Mouse (Mus musculus): ENCODE data around the gene Isg20l2. TPM values are rescaled to one million over a fixed set of nuclear protein-coding genes. Genes with fewer than 3 reads are reported as not detected.
A peak's percentile ranks its signal among the peaks of the same experiment; 100 is the strongest.

Isg20l2 gene
- polyA plus RNA-seq, 1 experiment: 14.3 TPM

GRCm38 (mm10) chr3:87935201-87935600 lies 5.1 kb downstream of the Isg20l2 start:
- no peak for DNase-seq (ENCODE audit: low read depth in 1 of 2, low spot score in 2 of 2)
- H3K36me3 ChIP-seq (ENCODE audit: control insufficient read depth, insufficient read depth, low read length): peaks cover 32% of the 10 kb centered on the region
- 90% methylated on average over 4 of the region's 4 CpGs for WGBS

GRCm38 (mm10) chr3:87935776-87936175 lies 5.7 kb downstream of the Isg20l2 start:
- Histone ChIP-seq H3K27ac (ENCODE audit: insufficient read depth, low read length) (no peak overlapping the region), H3K36me3 (ENCODE audit: control insufficient read depth, insufficient read depth, low read length) (peaks cover 35% of the 10 kb centered on the region)
- WGBS: 99% methylated on average over 2 of the region's 2 CpGs

More at GRCm38 (mm10) chr3:87935201-87935600, 5.1 kb downstream of the Isg20l2 start:
- H3K27ac ChIP-seq (ENCODE audit: insufficient read depth, low read length): no peak overlapping the region
- TF ChIP-seq POLR2A (IDR thresholded peaks at IDR 0.05; ENCODE audit: low read depth, low read length) (no peak), CTCF (IDR thresholded peaks at IDR 0.05; ENCODE audit: extremely low read depth, insufficient read depth, insufficient read length, insufficient replicate concordance) (no peak)
- H3K4me3 ChIP-seq (ENCODE audit: extremely low read depth, insufficient read depth, insufficient read length): no peak overlapping the region
- peaks cover 6% of the 10 kb centered on the region; the same call in 1 of the 2 replicates for H3K4me1 ChIP-seq (ENCODE audit: control insufficient read depth, insufficient read depth, insufficient read length)
- no peaks in the 10 kb centered on the region for H3K27me3 ChIP-seq (ENCODE audit: control insufficient read depth, insufficient read depth, low read length)

DNA sequence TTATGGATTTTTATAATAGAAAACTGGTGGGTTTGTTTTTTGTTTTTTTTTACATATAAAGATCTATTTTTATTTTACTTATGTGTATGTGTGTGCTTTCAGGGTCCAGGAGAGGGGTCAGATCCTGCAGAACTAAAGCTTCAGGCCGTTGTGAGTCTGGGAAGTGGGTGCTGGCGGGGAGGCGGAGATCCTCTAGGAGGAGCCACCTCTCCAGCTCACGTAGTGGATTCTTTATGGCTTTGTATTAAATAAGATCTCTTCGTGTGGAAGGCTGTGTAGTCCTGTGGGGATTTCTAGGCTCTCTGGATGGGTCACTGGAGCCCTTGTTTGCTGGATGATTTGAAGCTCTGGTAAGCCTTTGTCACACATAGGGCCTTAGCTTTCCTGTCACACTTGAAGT lies 10.5 kb downstream of the Isg20l2 start:
- H3K4me1 ChIP-seq (ENCODE audit: control insufficient read depth, insufficient read depth, insufficient read length): no peaks in the 10 kb centered on the region
- DNase-seq (ENCODE audit: low read depth in 1 of 2, low spot score in 2 of 2): no peak
- no peak overlapping the region for H3K27ac ChIP-seq (ENCODE audit: insufficient read depth, low read length)
- no peak overlapping the region for H3K4me3 ChIP-seq (ENCODE audit: extremely low read depth, insufficient read depth, insufficient read length)
- H3K36me3 ChIP-seq (ENCODE audit: control insufficient read depth, insufficient read depth, low read length): peaks cover 31% of the 10 kb centered on the region
- TF ChIP-seq CTCF (IDR thresholded peaks at IDR 0.05; ENCODE audit: extremely low read depth, insufficient read depth, insufficient read length, insufficient replicate concordance): no peak
- no peak for TF ChIP-seq POLR2A (IDR thresholded peaks at IDR 0.05; ENCODE audit: low read depth, low read length)
- 89% methylated on average over 5 of the region's 5 CpGs for WGBS
- H3K27me3 ChIP-seq (ENCODE audit: control insufficient read depth, insufficient read depth, low read length): no peaks in the 10 kb centered on the region

More at GRCm38 (mm10) chr3:87935776-87936175, 5.7 kb downstream of the Isg20l2 start:
- no peaks in the 10 kb centered on the region for H3K27me3 ChIP-seq (ENCODE audit: control insufficient read depth, insufficient read depth, low read length)
- DNase-seq (ENCODE audit: low read depth in 1 of 2, low spot score in 2 of 2): peak in 1 of 2 experiments; percentile 50
- H3K4me1 ChIP-seq (ENCODE audit: control insufficient read depth, insufficient read depth, insufficient read length): peaks cover 6% of the 10 kb centered on the region; the same call in 1 of the 2 replicates
- no peak overlapping the region for H3K4me3 ChIP-seq (ENCODE audit: extremely low read depth, insufficient read depth, insufficient read length)
- TF ChIP-seq POLR2A (IDR thresholded peaks at IDR 0.05; ENCODE audit: low read depth, low read length): no peak
- peak; percentile 82; the same call in 1 of the 2 replicates for TF ChIP-seq CTCF (IDR thresholded peaks at IDR 0.05; ENCODE audit: extremely low read depth, insufficient read depth, insufficient read length, insufficient replicate concordance)

- WGBS: 94% methylated on average over 2 of the region's 2 CpGs
- Histone ChIP-seq H3K4me1 (ENCODE audit: control insufficient read depth, insufficient read depth, insufficient read length) (no peaks in the 10 kb centered on the region; the same call in 1 of the 2 replicates), H3K27ac (ENCODE audit: insufficient read depth, low read length) (no peak overlapping the region), H3K36me3 (ENCODE audit: control insufficient read depth, insufficient read depth, low read length) (peaks cover 25% of the 10 kb centered on the region), H3K4me3 (ENCODE audit: extremely low read depth, insufficient read depth, insufficient read length) (no peak overlapping the region), H3K27me3 (ENCODE audit: control insufficient read depth, insufficient read depth, low read length) (peaks cover 3% of the 10 kb centered on the region)
- no peak for DNase-seq (ENCODE audit: low read depth in 1 of 2, low spot score in 2 of 2)
- no peak for TF ChIP-seq CTCF (IDR thresholded peaks at IDR 0.05; ENCODE audit: extremely low read depth, insufficient read depth, insufficient read length, insufficient replicate concordance)
- TF ChIP-seq POLR2A (IDR thresholded peaks at IDR 0.05; ENCODE audit: low read depth, low read length): no peak
Observed at GRCm38 (mm10) chr3:87942471-87942870, 12.4 kb downstream of the Isg20l2 start.

DNA sequence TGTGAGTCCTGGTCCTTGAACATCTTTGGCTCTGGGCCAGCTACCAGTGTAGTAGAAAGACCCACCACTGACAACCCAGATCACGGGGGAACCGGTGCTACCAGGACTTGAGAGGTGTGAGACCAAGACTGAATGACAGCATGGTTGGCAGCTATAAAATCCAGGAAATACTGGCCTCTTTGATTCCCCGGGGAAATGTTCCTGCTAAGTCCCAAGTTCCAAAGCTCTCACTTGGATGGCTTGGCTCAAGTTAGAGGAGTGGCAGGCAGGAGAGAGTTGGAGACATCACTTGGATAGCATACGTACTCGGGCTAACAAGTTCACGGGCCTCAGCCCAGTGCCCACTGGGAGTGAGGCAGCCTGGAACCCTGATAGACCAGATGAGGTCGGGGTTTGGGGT lies 13.5 kb downstream of the Isg20l2 start:
- Histone ChIP-seq H3K27me3 (ENCODE audit: control insufficient read depth, insufficient read depth, low read length) (peaks cover 10% of the 10 kb centered on the region), H3K27ac (ENCODE audit: insufficient read depth, low read length) (no peak overlapping the region), H3K4me3 (ENCODE audit: extremely low read depth, insufficient read depth, insufficient read length) (no peak overlapping the region), H3K4me1 (ENCODE audit: control insufficient read depth, insufficient read depth, insufficient read length) (no peaks in the 10 kb centered on the region; the same call in 1 of the 2 replicates), H3K36me3 (ENCODE audit: control insufficient read depth, insufficient read depth, low read length) (peaks cover 20% of the 10 kb centered on the region)
- 86% methylated on average over 7 of the region's 7 CpGs for WGBS
- no peak for DNase-seq (ENCODE audit: low read depth in 1 of 2, low spot score in 2 of 2)
- TF ChIP-seq CTCF (IDR thresholded peaks at IDR 0.05; ENCODE audit: extremely low read depth, insufficient read depth, insufficient read length, insufficient replicate concordance) (no peak), POLR2A (IDR thresholded peaks at IDR 0.05; ENCODE audit: low read depth, low read length) (no peak)

GRCm38 (mm10) chr3:87944838-87945600 lies 14.9 kb downstream of the Isg20l2 start:
- H3K4me3 ChIP-seq (ENCODE audit: extremely low read depth, insufficient read depth, insufficient read length): no peak overlapping the region
- no peaks in the 10 kb centered on the region; the same call in 1 of the 2 replicates for H3K4me1 ChIP-seq (ENCODE audit: control insufficient read depth, insufficient read depth, insufficient read length)
- TF ChIP-seq CTCF (IDR thresholded peaks at IDR 0.05; ENCODE audit: extremely low read depth, insufficient read depth, insufficient read length, insufficient replicate concordance) (no peak), POLR2A (IDR thresholded peaks at IDR 0.05; ENCODE audit: low read depth, low read length) (no peak)
- DNase-seq (ENCODE audit: low read depth in 1 of 2, low spot score in 2 of 2): no peak
- peaks cover 18% of the 10 kb centered on the region for H3K27me3 ChIP-seq (ENCODE audit: control insufficient read depth, insufficient read depth, low read length)
- peaks cover 12% of the 10 kb centered on the region for H3K36me3 ChIP-seq (ENCODE audit: control insufficient read depth, insufficient read depth, low read length)
- WGBS: 51% methylated on average over 4 of the region's 4 CpGs
- H3K27ac ChIP-seq (ENCODE audit: insufficient read depth, low read length): no peak overlapping the region
